Mouse (Mus musculus) myocyte (in vitro differentiated cells): ENCODE measurements around the gene Cxcr6.

Experiments
- E2F4 ChIP-seq: IDR thresholded peaks from one replicate; pipeline ENCODE4 v1.6.1; 2011; ENCODE audit warnings: mild to moderate bottlenecking, control low read depth, moderate library complexity; ENCODE audit not compliant: insufficient read depth
- MAX ChIP-seq: IDR thresholded peaks from one replicate; pipeline ENCODE4 v1.6.1; 2011; ENCODE audit warnings: low read depth, mild to moderate bottlenecking, control low read depth
- MYOD1 ChIP-seq, 3 experiments: IDR thresholded peaks; one replicate each; pipeline ENCODE4 v1.6.1; 2011; ENCODE audit warnings: control low read depth in 2 of 3, low read depth in 2 of 3, mild to moderate bottlenecking in 2 of 3, moderate library complexity in 1 of 3; ENCODE audit not compliant: insufficient read length in 2 of 3, control insufficient read depth in 1 of 3
- MYOG ChIP-seq, 3 experiments: IDR thresholded peaks; one replicate each; pipeline ENCODE4 v1.6.1; 2011; ENCODE audit warnings: control low read depth in 2 of 3, low read depth in 2 of 3, mild to moderate bottlenecking in 2 of 3; ENCODE audit not compliant: insufficient read length in 2 of 3, control insufficient read depth in 1 of 3, insufficient read depth in 1 of 3
- POLR2A ChIP-seq: IDR thresholded peaks from one replicate; pipeline ENCODE4 v1.6.1; 2011; ENCODE audit warnings: low read depth, mild to moderate bottlenecking, control low read depth, moderate library complexity; ENCODE audit not compliant: insufficient read length
- POLR2AphosphoS2 ChIP-seq: IDR thresholded peaks from one replicate; pipeline ENCODE4 v1.6.1; 2011; ENCODE audit warnings: low read depth, control low read depth; ENCODE audit not compliant: insufficient read length
- TCF12 ChIP-seq: IDR thresholded peaks from one replicate; pipeline ENCODE4 v1.6.1; 2011; ENCODE audit warnings: mild to moderate bottlenecking, control low read depth; ENCODE audit not compliant: poor library complexity, insufficient read depth, severe bottlenecking
- USF1 ChIP-seq: IDR thresholded peaks from one replicate; pipeline ENCODE4 v1.6.1; 2011; ENCODE audit warnings: low read depth, mild to moderate bottlenecking, control low read depth, moderate library complexity

- no peak for TF ChIP-seq MYOD1 (IDR thresholded peaks at IDR 0.05; ENCODE audit: control insufficient read depth in 1 of 3, insufficient read length in 2 of 3, low read depth in 2 of 3)
- no peak for TF ChIP-seq POLR2A
- no peak for TF ChIP-seq POLR2AphosphoS2
- TF ChIP-seq MAX: no peak
- no peak for TF ChIP-seq TCF12
- TF ChIP-seq USF1: no peak
- no peak for TF ChIP-seq E2F4
- TF ChIP-seq MYOG (IDR thresholded peaks at IDR 0.05; ENCODE audit: control insufficient read depth in 1 of 3, insufficient read depth in 1 of 3, insufficient read length in 2 of 3, low read depth in 2 of 3): no peak
Measured at GRCm38 (mm10) chr9:123840243-123840642, 34.0 kb downstream of the Cxcr6 start.
